Mouse (Mus musculus) forebrain, embryonic 15.5 days (tissue): ENCODE measurements around the gene Slc5a9. TPM values are rescaled to one million over a fixed set of nuclear protein-coding genes. Genes with fewer than 3 reads are reported as not detected.
A peak's percentile ranks its signal among the peaks of the same experiment; 100 is the strongest.

Experiments used
- ATAC-seq: fragments of 200-750 bp; cut with Nextera tagmentation; replicated peaks from 2 replicates; pipeline ENCODE4 v1.8.0; 2017; ENCODE audit warnings: mild to moderate bottlenecking, moderate TSS enrichment, moderate library complexity
- H3K27ac ChIP-seq: fragments of 300-500 bp; sonication (generic); replicated peaks from 2 replicates; pipeline ENCODE4 v1.5.1; 2015; ENCODE audit warnings: mild to moderate bottlenecking, inconsistent platforms
- H3K27me3 ChIP-seq: fragments of 300-500 bp; sonication (generic); 2 replicates; pipeline ENCODE4 v1.6.1; 2015; ENCODE audit warnings: inconsistent platforms
- H3K36me3 ChIP-seq: fragments of 300-500 bp; sonication (generic); 2 replicates; pipeline ENCODE4 v1.6.1; 2015; ENCODE audit warnings: mild to moderate bottlenecking, inconsistent platforms
- H3K4me1 ChIP-seq: fragments of 300-500 bp; sonication (generic); 2 replicates; pipeline ENCODE4 v1.6.1; 2015; ENCODE audit warnings: inconsistent platforms
- H3K4me2 ChIP-seq: fragments of 300-500 bp; sonication (generic); replicated peaks from 2 replicates; pipeline ENCODE4 v1.6.1; 2015; ENCODE audit warnings: mild to moderate bottlenecking, inconsistent platforms
- H3K4me3 ChIP-seq: fragments of 300-500 bp; sonication (generic); 2 replicates; pipeline ENCODE4 v1.5.1; 2015; ENCODE audit warnings: mild to moderate bottlenecking, inconsistent platforms
- H3K9ac ChIP-seq: fragments of 300-500 bp; sonication (generic); replicated peaks from 2 replicates; pipeline ENCODE4 v1.6.1; 2015; ENCODE audit warnings: mild to moderate bottlenecking, inconsistent platforms
- H3K9me3 ChIP-seq: fragments of 300-500 bp; sonication (generic); 2 replicates; pipeline ENCODE4 v1.6.1; 2016; ENCODE audit warnings: inconsistent platforms
- WGBS: fragments of 180-500 bp; shearing (Covaris S2); methylation state at CpG from one replicate; pipeline ENCODE4 v1.1.7; 2015; ENCODE audit warnings: mixed read lengths; 5-methylcytosine and 5-hydroxymethylcytosine counted together
- polyA plus RNA-seq: library from polyadenylated mRNA; unstranded; fragments of >200 nt; fragmentation: Nextera tagmentation; extraction: Ambion mirVana; gene quantifications from 2 replicates; pipeline ENCODE4 v1.2.1, GENCODE M21; 2015

Gene Slc5a9
- polyA plus RNA-seq, 1 experiment from 2014 or later = not detected

DNA sequence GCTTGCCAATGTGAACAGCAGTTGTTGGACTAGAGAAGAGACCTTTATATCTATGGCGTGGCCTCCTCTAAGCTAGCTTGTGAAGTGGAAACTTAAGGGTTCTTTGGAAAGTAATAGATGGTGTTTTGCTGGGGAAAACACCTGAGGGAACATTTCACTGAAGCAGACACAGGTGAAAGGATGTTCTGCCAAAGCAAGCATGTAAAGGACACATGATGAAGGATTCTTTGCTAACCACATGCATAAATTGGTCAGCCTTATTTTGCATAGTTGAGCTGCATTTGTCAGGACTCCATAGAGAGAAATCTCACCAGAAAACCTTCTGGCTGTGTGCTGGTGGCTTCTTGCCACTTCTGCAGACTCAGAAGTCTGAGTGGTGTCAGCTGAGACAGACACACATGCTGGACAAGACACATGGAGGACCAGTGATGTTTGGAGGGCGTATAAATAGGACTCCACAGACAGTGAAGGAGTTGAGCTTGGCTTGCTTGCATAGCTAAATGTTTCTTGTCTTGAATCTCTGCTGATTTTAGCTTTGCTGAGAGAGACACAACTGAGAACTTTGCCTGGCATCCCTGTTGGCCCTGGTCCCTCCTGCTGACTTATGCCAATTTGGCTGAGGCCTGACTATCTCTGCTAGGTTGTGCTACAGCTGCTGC is 34.8 kb downstream of the Slc5a9 start:
- Histone ChIP-seq H3K9me3 (no peaks in the 10 kb centered on the region), H3K4me1 (no peaks in the 10 kb centered on the region), H3K9ac (no peak overlapping the region), H3K4me3 (no peak overlapping the region), H3K4me2 (no peak overlapping the region), H3K27ac (no peak overlapping the region), H3K36me3 (no peaks in the 10 kb centered on the region), H3K27me3 (no peaks in the 10 kb centered on the region)
- no peak; the same call in 1 of the 2 replicates for ATAC-seq
- 85% methylated on average over 2 of the region's 2 CpGs for WGBS

DNA sequence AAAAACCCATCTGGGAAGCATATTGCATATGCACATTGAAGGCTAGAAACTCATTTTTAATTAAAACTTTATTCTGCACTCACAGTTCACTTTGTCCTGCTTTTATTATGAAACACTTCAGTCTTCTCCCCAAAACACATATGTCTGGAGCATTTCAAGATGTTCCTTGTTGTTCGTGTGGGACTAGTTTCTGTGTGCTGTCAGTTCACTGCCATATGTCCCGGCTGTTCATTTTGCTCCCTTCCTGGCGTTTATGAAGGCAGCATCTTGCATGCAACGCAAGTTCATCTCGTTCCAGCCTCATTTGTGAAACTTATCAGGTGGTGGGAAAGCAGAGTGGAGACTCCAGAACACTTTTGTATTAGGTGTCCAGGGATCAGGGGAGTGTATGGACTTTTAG is 36.0 kb downstream of the Slc5a9 start:
- Histone ChIP-seq H3K27me3 (no peaks in the 10 kb centered on the region), H3K9ac (no peak overlapping the region), H3K4me1 (no peaks in the 10 kb centered on the region), H3K4me2 (no peak overlapping the region), H3K27ac (no peak overlapping the region), H3K9me3 (no peaks in the 10 kb centered on the region), H3K36me3 (no peaks in the 10 kb centered on the region), H3K4me3 (no peak overlapping the region)
- 79% methylated on average over 5 of the region's 5 CpGs for WGBS
- peak; percentile 72; the same call in 1 of the 2 replicates for ATAC-seq

DNA sequence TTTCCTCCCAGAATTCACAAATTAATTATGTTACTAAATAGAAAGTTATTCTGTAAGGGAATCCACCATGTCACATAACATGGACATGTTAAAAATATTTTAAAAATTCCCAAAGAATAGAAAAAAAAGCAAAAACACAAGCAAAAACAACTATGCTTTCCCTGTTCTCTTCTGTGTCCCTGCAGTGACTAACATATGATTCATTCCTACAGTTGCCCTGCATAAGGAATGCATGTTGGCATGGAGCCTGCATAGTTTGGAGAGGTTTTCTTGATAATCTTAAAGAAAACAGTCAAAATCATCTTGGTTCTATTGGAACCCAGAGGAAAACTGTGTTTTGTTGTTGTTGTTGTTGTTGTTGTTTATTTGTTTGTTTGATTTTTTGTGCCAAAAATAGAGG is 50.1 kb downstream of the Slc5a9 start:
- Histone ChIP-seq H3K27ac (no peak overlapping the region), H3K36me3 (no peaks in the 10 kb centered on the region), H3K4me3 (no peak overlapping the region), H3K9me3 (no peaks in the 10 kb centered on the region), H3K4me2 (no peak overlapping the region), H3K27me3 (no peaks in the 10 kb centered on the region), H3K9ac (no peak overlapping the region), H3K4me1 (no peaks in the 10 kb centered on the region)
- ATAC-seq = no peak

DNA sequence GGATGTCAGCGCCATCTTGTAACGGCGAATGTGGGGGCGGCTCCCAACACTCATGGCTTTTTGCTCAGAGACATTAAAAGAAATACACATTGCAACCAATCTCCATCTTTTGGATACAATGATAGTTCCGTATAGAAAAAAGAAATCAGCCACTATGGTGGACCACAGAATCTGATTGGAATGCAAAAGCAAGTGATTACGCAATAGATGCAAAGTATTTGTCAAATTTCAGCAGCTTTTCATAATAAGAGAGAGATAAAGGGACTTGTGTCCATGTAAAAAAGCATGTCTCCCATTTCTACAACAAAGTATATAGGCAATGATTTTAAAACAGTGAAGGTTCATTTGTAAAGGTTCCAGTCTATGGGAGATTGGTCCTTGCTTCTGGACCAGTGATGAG is 63.8 kb downstream of the Slc5a9 start:
- ATAC-seq = no peak
- 94% methylated on average over 6 of the region's 6 CpGs for WGBS
- Histone ChIP-seq H3K27me3 (no peaks in the 10 kb centered on the region), H3K9ac (no peak overlapping the region), H3K36me3 (no peaks in the 10 kb centered on the region), H3K9me3 (no peaks in the 10 kb centered on the region), H3K27ac (no peak overlapping the region), H3K4me3 (no peak overlapping the region), H3K4me1 (no peaks in the 10 kb centered on the region), H3K4me2 (no peak overlapping the region)

Other genes starting within 250 kb of the Slc5a9 start
- gene Spata6, start 182.9 kb downstream of the Slc5a9 start, polyA plus RNA-seq = 7.9 and 9.7 TPM in 2 replicates
- not detected in 2 replicates for gene Skint8, start 16.5 kb upstream of the Slc5a9 start, polyA plus RNA-seq
- not detected in 2 replicates for gene Skint7, start 70.0 kb upstream of the Slc5a9 start, polyA plus RNA-seq
- not detected in 2 replicates for gene Skint1, start 103.4 kb upstream of the Slc5a9 start, polyA plus RNA-seq
- gene Skint4, start 169.1 kb upstream of the Slc5a9 start, polyA plus RNA-seq = not detected in 2 replicates